Mouse (Mus musculus) left cerebral cortex, adult 18-20 months (tissue): ENCODE data around the gene Akt1. TPM values are rescaled to one million over a fixed set of nuclear protein-coding genes. Genes with fewer than 3 reads are reported as not detected.

Experiments used
- DNase-seq, 2 experiments: peaks; one replicate each; pipeline ENCODE4 v3.0.0; 2021 to 2022; ENCODE audit warnings: low spot score in 2 of 2, mixed read lengths in 1 of 2
- microRNA-seq, 2 experiments: library from miRNA; unstranded; fragments of <30 nt; microRNA quantifications; one replicate each; pipeline ENCODE4 v1.2.0; 2021
- total RNA-seq, 2 experiments: library from RNA; stranded (reverse); gene quantifications; 2 replicates each; pipeline ENCODE4 v1.2.3; 2021

The Akt1 gene
- total RNA-seq, 2 experiments from 2014 or later: 161 to 169 TPM

DNA sequence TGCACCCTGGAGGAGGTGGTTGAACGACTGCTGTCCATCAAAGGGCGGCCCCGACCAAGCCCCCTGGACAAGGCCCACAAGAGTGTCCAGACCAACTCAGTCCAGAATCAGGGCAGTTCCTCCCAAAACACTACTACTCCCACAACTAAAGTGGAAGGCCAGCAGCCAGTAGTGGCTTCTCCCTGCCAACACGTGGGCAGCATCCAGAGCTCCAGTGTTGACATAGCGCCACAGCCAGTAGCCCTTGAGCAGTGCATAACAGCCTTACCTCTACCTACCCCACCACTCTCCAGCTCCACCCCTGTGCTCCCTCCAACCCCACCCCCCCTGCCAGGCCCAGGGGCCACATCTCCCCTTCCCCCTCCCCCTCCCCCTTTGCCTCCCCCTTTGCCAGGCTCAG lies 70.7 kb downstream of the Akt1 start:
- no peak for DNase-seq

Small RNA genes lying within 50 kb of the gene (microRNA-seq; reads per million reads assigned to microRNA genes)
- 0.99 to 2.7 reads per million in 2 experiments for gene Mir6939

Other genes with a start within 250 kb of the Akt1 start
- under 1 TPM in 1 of 2 experiments, not detected in 1; 0.21 TPM for gene A530016L24Rik, start 185.4 kb downstream of the Akt1 start, total RNA-seq
- gene Tmem179, start 158.1 kb downstream of the Akt1 start, total RNA-seq: 100 to 1,000 TPM; 117 to 118 TPM
- 100 to 1,000 TPM; 127 to 138 TPM for gene Inf2, start 86.1 kb downstream of the Akt1 start, total RNA-seq
- gene Adssl1, start 54.8 kb downstream of the Akt1 start, total RNA-seq: 10 to 100 TPM; 16.4 to 19.7 TPM
- 10 to 100 TPM; 21.6 to 22.0 TPM for gene Siva1, start 30.2 kb downstream of the Akt1 start, total RNA-seq
- gene Zbtb42, start 3.9 kb upstream of the Akt1 start, total RNA-seq: 1 to 10 TPM; 1.1 to 1.5 TPM
- gene Cep170b, start 45.6 kb upstream of the Akt1 start, total RNA-seq: 100 to 1,000 TPM; 267 to 284 TPM
- gene Pld4, start 85.8 kb upstream of the Akt1 start, total RNA-seq: 1 to 10 TPM; 9.7 to 10.0 TPM
- gene Ahnak2, start 127.8 kb upstream of the Akt1 start, total RNA-seq: 1 to 10 TPM; 5.8 to 6.6 TPM
- gene Clba1, start 134.1 kb upstream of the Akt1 start, total RNA-seq: 10 to 100 TPM; 19.6 to 22.1 TPM
- gene Cdca4, start 154.5 kb upstream of the Akt1 start, total RNA-seq: 10 to 100 TPM; 10.8 to 12.9 TPM
- under 1 TPM in 1 of 2 experiments, not detected in 1; 0.14 TPM for gene Gpr132, start 193.3 kb upstream of the Akt1 start, total RNA-seq